Mouse (Mus musculus) heart, embryonic 14.5 days (tissue): ENCODE results near the gene Rftn1. TPM values are rescaled to one million over a fixed set of nuclear protein-coding genes. Genes with fewer than 3 reads are reported as not detected.

ENCODE experiments used
- ATAC-seq: fragments of 200-750 bp; cut with Nextera tagmentation; 2 replicates; pipeline ENCODE4 v1.8.0; 2017; ENCODE audit warnings: low read depth, moderate TSS enrichment; ENCODE audit not compliant: insufficient number of reproducible peaks, insufficient read depth, low FRiP score
- H3K27ac ChIP-seq, 2 experiments: fragments of 200-500 bp in 1 of 2; fragments of 300-500 bp in 1 of 2; sonication (generic) in 1 of 2; replicated peaks in 1 of 2; 2 replicates each; pipeline ENCODE4 v1.5.1; 2012 to 2014; ENCODE audit warnings: low read depth in 2 of 2, low read length in 2 of 2, control low read depth in 1 of 2, mild to moderate bottlenecking in 1 of 2, mixed read lengths in 1 of 2; ENCODE audit not compliant: control insufficient read depth in 1 of 2, insufficient read depth in 1 of 2
- H3K27me3 ChIP-seq: fragments of 300-500 bp; sonication (generic); 2 replicates; pipeline ENCODE4 v1.6.1; 2014; ENCODE audit warnings: mild to moderate bottlenecking, low read length, control low read depth; ENCODE audit not compliant: control insufficient read depth, insufficient read depth
- H3K36me3 ChIP-seq: fragments of 300-500 bp; sonication (generic); 2 replicates; pipeline ENCODE4 v1.6.1; 2014; ENCODE audit warnings: mild to moderate bottlenecking, control low read depth, low read length, mixed read lengths; ENCODE audit not compliant: control insufficient read depth, insufficient read depth
- H3K4me1 ChIP-seq, 2 experiments: fragments of 200-500 bp in 1 of 2; fragments of 300-500 bp in 1 of 2; sonication (generic) in 1 of 2; 2 replicates each; pipeline ENCODE4 v1.6.1; 2012 to 2014; ENCODE audit warnings: low read length in 2 of 2, control low read depth in 1 of 2, mixed read lengths in 1 of 2; ENCODE audit not compliant: control insufficient read depth in 2 of 2, insufficient read depth in 2 of 2
- H3K4me2 ChIP-seq: fragments of 300-500 bp; sonication (generic); 2 replicates; pipeline ENCODE4 v1.6.1; 2014; ENCODE audit warnings: mild to moderate bottlenecking, low read length
- H3K4me3 ChIP-seq, 2 experiments: fragments of 200-500 bp in 1 of 2; fragments of 300-500 bp in 1 of 2; sonication (generic) in 1 of 2; 2 replicates each; pipeline ENCODE4 v1.5.1; 2012 to 2014; ENCODE audit warnings: low read length in 2 of 2, mild to moderate bottlenecking in 2 of 2, control low read depth in 1 of 2, low read depth in 1 of 2, moderate library complexity in 1 of 2; ENCODE audit not compliant: control insufficient read depth in 1 of 2, insufficient read depth in 1 of 2
- H3K9ac ChIP-seq: fragments of 300-500 bp; sonication (generic); 2 replicates; pipeline ENCODE4 v1.6.1; 2014; ENCODE audit warnings: mild to moderate bottlenecking, low read length
- H3K9me3 ChIP-seq: fragments of 300-500 bp; sonication (generic); 2 replicates; pipeline ENCODE4 v1.6.1; 2016; ENCODE audit warnings: low read length, control low read depth; ENCODE audit not compliant: control insufficient read depth
- WGBS: fragments of 180-500 bp; shearing (Covaris S2); extraction: QIAGEN DNeasy Blood & Tissue Kit; methylation state at CpG from one replicate; pipeline ENCODE4 v1.1.7; 2014; 5-methylcytosine and 5-hydroxymethylcytosine counted together
- polyA plus RNA-seq: library from polyadenylated mRNA; unstranded; fragments of >200 nt; fragmentation: Nextera tagmentation; extraction: Ambion mirVana; gene quantifications from 2 replicates; pipeline ENCODE4 v1.2.1, GENCODE M21; 2014

The Rftn1 gene
- polyA plus RNA-seq, 1 experiment from 2014 or later: 26.2 TPM

DNA sequence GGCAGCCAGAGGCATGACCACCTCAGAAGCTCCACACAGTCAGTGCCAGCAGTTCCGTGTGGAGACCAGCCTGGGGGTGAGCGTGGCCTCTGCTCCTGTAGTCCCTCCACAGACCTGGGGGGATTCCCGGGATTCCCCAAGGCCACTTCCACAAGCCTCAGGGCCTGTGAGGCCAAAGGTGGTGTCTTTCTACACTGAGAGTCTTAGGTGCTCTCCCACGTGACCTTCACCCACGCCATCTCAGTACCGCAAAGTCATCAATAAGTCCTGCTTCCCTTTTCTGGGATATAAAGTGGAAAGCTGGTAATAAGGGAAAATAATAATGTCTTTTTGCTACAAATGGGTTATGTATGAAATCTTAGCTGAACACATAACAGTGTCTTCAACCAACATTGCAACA, 92.2 kb downstream of the Rftn1 start:
- no peaks in the 10 kb centered on the region for H3K9me3 ChIP-seq
- peaks cover 0 to 8% of the 10 kb centered on the region in 2 experiments; a peak in 2 of 4 replicates for H3K4me1 ChIP-seq
- H3K27me3 ChIP-seq: no peaks in the 10 kb centered on the region
- H3K4me3 ChIP-seq: no peak overlapping the region
- no peak for ATAC-seq
- no peak overlapping the region for H3K9ac ChIP-seq
- no peaks in the 10 kb centered on the region for H3K36me3 ChIP-seq
- no peak overlapping the region for H3K4me2 ChIP-seq
- H3K27ac ChIP-seq: no peak overlapping the region
- 87% methylated on average over 6 of the region's 6 CpGs for WGBS

DNA sequence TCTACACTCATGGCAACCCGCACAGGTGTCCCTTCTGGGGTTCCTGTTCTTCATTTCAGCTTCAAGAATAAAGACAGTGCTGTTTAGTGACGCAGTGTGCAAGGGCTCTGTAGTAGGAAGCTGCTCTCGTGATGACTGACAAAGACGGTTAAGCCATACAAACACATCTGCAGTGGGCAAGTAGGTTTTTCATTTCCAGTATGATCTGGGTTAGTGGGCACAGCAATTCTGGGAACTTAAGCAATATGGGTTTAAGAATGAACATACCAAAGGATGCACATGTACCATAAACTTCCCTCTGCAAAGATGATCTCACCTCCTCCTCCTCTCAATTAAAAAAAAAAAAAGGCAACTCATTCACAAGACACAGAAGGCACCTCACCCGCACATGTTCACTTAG, 92.6 kb downstream of the Rftn1 start:
- Histone ChIP-seq H3K4me3 (no peak overlapping the region), H3K36me3 (no peaks in the 10 kb centered on the region), H3K9ac (no peak overlapping the region), H3K4me1 (peaks cover 1 to 10% of the 10 kb centered on the region in 2 experiments; a peak in 3 of 4 replicates), H3K27ac (no peak overlapping the region), H3K27me3 (no peaks in the 10 kb centered on the region), H3K9me3 (no peaks in the 10 kb centered on the region), H3K4me2 (no peak overlapping the region)
- WGBS: 87% methylated on average over 5 of the region's 5 CpGs
- ATAC-seq: no peak

GRCm38 (mm10) chr17:50096305-50096704, 94.2 kb downstream of the Rftn1 start:
- Histone ChIP-seq H3K4me3 (no peak overlapping the region), H3K9ac (no peak overlapping the region), H3K4me2 (no peak overlapping the region), H3K27ac (no peak overlapping the region), H3K36me3 (no peaks in the 10 kb centered on the region), H3K4me1 (peaks cover 5 to 22% of the 10 kb centered on the region in 2 experiments), H3K27me3 (no peaks in the 10 kb centered on the region), H3K9me3 (no peaks in the 10 kb centered on the region)
- ATAC-seq: no peak
- WGBS: 92% methylated on average over 4 of the region's 4 CpGs

DNA sequence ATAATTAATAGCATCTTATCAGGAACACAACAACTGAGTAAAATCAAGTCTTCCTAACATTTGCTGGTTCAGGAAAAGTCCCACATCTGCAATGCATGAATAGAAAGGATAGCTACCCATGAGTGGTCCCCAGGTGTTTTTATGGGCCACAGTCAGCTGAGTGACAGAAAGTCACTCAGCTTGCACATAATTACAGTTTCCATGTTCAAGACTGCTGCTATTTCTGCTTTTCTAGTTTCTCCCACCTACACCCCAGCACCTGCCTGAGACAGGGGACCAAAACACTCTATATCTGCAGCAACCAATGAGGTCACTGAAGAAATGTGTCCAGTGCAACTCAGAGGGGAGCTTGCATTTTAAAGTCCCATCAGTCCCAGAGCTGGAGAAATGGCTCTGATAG, 95.9 kb downstream of the Rftn1 start:
- Histone ChIP-seq H3K27me3 (no peaks in the 10 kb centered on the region), H3K4me2 (no peak overlapping the region)

GRCm38 (mm10) chr17:50094077-50094476, 96.4 kb downstream of the Rftn1 start:
- Histone ChIP-seq H3K4me1 (peaks cover 5 to 17% of the 10 kb centered on the region in 2 experiments), H3K27me3 (no peaks in the 10 kb centered on the region), H3K9me3 (no peaks in the 10 kb centered on the region), H3K4me3 (no peak overlapping the region), H3K27ac (no peak overlapping the region), H3K9ac (no peak overlapping the region), H3K4me2 (no peak overlapping the region), H3K36me3 (no peaks in the 10 kb centered on the region)
- WGBS: 82% methylated on average over 5 of the region's 5 CpGs
- ATAC-seq: no peak

More for the DNA sequence above, 95.9 kb downstream of the Rftn1 start:
- no peak overlapping the region for H3K9ac ChIP-seq
- no peaks in the 10 kb centered on the region for H3K9me3 ChIP-seq
- H3K4me1 ChIP-seq: peaks cover 5 to 17% of the 10 kb centered on the region in 2 experiments
- no peak for ATAC-seq
- no peak overlapping the region for H3K4me3 ChIP-seq
- no peaks in the 10 kb centered on the region for H3K36me3 ChIP-seq
- no peak overlapping the region for H3K27ac ChIP-seq

- 48% methylated on average over 3 of the region's 3 CpGs for WGBS
- H3K4me3 ChIP-seq: no peak overlapping the region
- no peaks in the 10 kb centered on the region for H3K27me3 ChIP-seq
- ATAC-seq: no peak
- H3K9ac ChIP-seq: no peak overlapping the region
- no peak overlapping the region for H3K27ac ChIP-seq
- H3K9me3 ChIP-seq: no peaks in the 10 kb centered on the region
- no peaks in the 10 kb centered on the region for H3K36me3 ChIP-seq
- H3K4me1 ChIP-seq: peaks cover 5 to 17% of the 10 kb centered on the region in 2 experiments
- no peak overlapping the region for H3K4me2 ChIP-seq
Observed at GRCm38 (mm10) chr17:50093356-50093755, 97.1 kb downstream of the Rftn1 start.

GRCm38 (mm10) chr17:50092848-50093247, 97.6 kb downstream of the Rftn1 start:
- H3K36me3 ChIP-seq: no peaks in the 10 kb centered on the region
- no peak overlapping the region for H3K4me3 ChIP-seq
- H3K27ac ChIP-seq: no peak overlapping the region
- no peaks in the 10 kb centered on the region for H3K27me3 ChIP-seq
- no peak for ATAC-seq
- H3K4me2 ChIP-seq: no peak overlapping the region
- no peaks in the 10 kb centered on the region for H3K9me3 ChIP-seq
- H3K4me1 ChIP-seq: peaks cover 5 to 17% of the 10 kb centered on the region in 2 experiments
- no peak overlapping the region for H3K9ac ChIP-seq
- WGBS: 80% methylated on average over 8 of the region's 8 CpGs

- Histone ChIP-seq H3K4me1 (peaks cover 5 to 17% of the 10 kb centered on the region in 2 experiments), H3K36me3 (no peaks in the 10 kb centered on the region), H3K27ac (no peak overlapping the region), H3K4me3 (no peak overlapping the region), H3K27me3 (no peaks in the 10 kb centered on the region), H3K9me3 (no peaks in the 10 kb centered on the region), H3K4me2 (no peak overlapping the region), H3K9ac (no peak overlapping the region)
- no peak for ATAC-seq
- 25% methylated on average over 6 of the region's 6 CpGs for WGBS
Observed at GRCm38 (mm10) chr17:50091829-50092228, 98.6 kb downstream of the Rftn1 start.
